Mouse (Mus musculus): ENCODE data around the gene Sccpdh. TPM values are rescaled to one million over a fixed set of nuclear protein-coding genes. Genes with fewer than 3 reads are reported as not detected.

Sccpdh gene
- polyA plus RNA-seq (2015; fragmentation: Nextera tagmentation; extraction: Ambion mirVana): 39.0 and 41.3 TPM in 2 replicates

DNA sequence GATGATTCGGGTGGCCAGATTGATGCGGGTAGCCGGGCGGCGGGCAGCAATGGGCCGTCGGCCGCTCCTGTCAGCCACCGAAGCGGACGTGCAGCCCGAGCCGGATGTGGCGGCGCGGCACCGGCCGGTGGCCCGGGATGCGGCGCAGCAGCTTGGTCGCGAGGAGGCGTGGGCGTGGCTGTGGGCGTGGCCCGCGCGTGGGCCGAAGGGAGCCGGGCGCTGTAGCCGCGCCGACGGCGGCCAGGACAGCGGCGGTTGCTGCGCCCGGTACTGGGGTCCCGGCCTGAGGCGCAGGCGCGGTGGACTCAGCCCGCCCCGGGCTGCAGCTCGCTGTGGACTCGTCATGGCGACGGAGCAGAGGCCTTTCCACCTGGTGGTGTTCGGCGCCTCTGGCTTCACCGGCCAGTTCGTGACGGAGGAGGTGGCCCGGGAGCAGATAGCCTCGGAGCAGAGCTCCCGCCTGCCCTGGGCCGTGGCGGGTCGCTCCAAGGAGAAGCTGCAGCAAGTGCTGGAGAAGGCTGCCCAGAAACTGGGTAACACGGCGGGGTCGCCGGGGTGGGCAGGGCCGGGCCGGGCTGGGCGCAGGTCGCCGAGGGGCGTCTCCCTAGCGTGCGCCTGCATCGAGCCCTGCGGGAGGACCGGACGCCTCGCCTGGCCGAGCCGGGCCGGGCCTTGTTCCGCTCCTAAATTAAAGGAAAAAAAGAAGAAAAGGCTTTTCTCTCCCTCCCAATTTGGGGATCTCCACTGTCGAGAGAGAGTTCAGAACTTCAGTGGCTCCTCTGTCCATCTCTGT, at the start of gene Sccpdh:
Sccpdh (plus strand) TSS at position 198 of the 793 bp plus-strand sequence.
- Histone ChIP-seq H3K9me3 (ENCODE audit: control insufficient read depth, low read length) (no peaks in the 10 kb centered on the region), H3K27me3 (ENCODE audit: control insufficient read depth, insufficient read depth, low read length) (no peaks in the 10 kb centered on the region), H3K4me3 (ENCODE audit: low read depth, low read length) (peak within 1 kb of the TSS; percentile 84), H3K9ac (ENCODE audit: low read length) (peak within 1 kb of the TSS; percentile 80), H3K4me2 (replicated peaks; ENCODE audit: low read depth) (peak within 1 kb of the TSS; percentile 95), H3K4me1 (replicated peaks; ENCODE audit: control insufficient read depth, insufficient read depth) (no peaks in the 10 kb centered on the region), H3K27ac (replicated peaks) (peak within 1 kb of the TSS; percentile 80), H3K36me3 (ENCODE audit: control insufficient read depth, insufficient read depth, low read length) (no peaks in the 10 kb centered on the region)
- WGBS: under 1% methylated on average over 54 of the region's 84 CpGs
- DNase-seq (ENCODE audit: low spot score) (peak; percentile 90), ATAC-seq (ENCODE audit: low FRiP score, low TSS enrichment) (peak; percentile 95)
- TF ChIP-seq EP300 (optimal IDR thresholded peaks at IDR 0.05) (no peak), CTCF (IDR thresholded peaks at IDR 0.05; ENCODE audit: low read depth) (peak; percentile 10; the same call in 1 of the 2 replicates)

DNA sequence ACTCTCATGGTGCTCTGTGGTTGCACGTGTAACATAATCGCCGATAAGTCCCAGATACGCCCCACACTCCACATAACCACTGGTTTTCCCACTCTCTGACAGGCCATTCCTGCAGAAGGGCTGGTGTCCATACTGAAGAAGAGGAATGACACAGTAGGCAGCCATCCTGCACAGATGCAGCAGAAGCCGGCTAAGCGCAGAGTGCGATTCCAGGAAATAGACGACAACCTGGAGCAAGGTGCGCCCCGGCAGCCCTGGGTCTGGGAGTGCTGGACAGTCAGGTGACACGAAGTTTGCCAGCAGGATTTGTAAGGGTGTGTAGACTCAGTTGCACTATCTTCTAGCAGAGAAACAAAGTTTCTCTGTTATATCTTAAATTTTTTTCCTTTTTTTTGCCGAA, 45.3 kb upstream of the Sccpdh start:
- H3K9ac ChIP-seq (ENCODE audit: low read length): no peak overlapping the region
- H3K9me3 ChIP-seq (ENCODE audit: control insufficient read depth, low read length): no peaks in the 10 kb centered on the region
- no peaks in the 10 kb centered on the region; the same call in none of the 2 replicates for H3K36me3 ChIP-seq (ENCODE audit: control insufficient read depth, insufficient read depth, low read length)
- no peak overlapping the region for H3K27ac ChIP-seq (replicated peaks)
- 93% methylated on average over 12 of the region's 12 CpGs for WGBS
- no peaks in the 10 kb centered on the region for H3K27me3 ChIP-seq (ENCODE audit: control insufficient read depth, insufficient read depth, low read length)
- TF ChIP-seq CTCF (IDR thresholded peaks at IDR 0.05; ENCODE audit: low read depth) (no peak), EP300 (optimal IDR thresholded peaks at IDR 0.05) (no peak)
- H3K4me1 ChIP-seq (replicated peaks; ENCODE audit: control insufficient read depth, insufficient read depth): no peaks in the 10 kb centered on the region
- ATAC-seq (ENCODE audit: low FRiP score, low TSS enrichment): no peak
- no peak overlapping the region for H3K4me3 ChIP-seq (ENCODE audit: low read depth, low read length)
- DNase-seq (ENCODE audit: low spot score): no peak
- no peak overlapping the region for H3K4me2 ChIP-seq (replicated peaks; ENCODE audit: low read depth)

DNA sequence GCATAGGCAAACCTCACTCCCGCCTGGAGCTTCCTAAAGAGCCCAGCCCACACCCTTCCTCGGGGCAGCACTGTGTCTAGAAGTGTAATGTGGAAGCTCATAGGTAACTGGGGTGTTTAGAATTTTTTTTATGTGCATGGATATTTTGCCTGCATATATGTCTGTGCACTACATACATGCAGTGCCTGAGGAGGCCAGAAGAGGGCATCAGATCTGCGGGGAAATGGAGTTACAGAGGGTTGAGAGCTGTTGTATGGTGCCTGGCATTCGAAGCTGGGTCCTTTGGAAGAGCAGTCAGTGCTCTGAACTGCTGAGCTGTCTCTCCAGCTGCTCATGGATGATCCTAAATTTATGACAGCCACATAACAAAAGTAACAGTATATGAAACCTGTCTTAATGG, 44.4 kb upstream of the Sccpdh start:
- Histone ChIP-seq H3K4me2 (replicated peaks; ENCODE audit: low read depth) (no peak overlapping the region), H3K36me3 (ENCODE audit: control insufficient read depth, insufficient read depth, low read length) (no peaks in the 10 kb centered on the region; the same call in 1 of the 2 replicates), H3K4me3 (ENCODE audit: low read depth, low read length) (no peak overlapping the region), H3K27ac (replicated peaks) (no peak overlapping the region), H3K9me3 (ENCODE audit: control insufficient read depth, low read length) (no peaks in the 10 kb centered on the region), H3K4me1 (replicated peaks; ENCODE audit: control insufficient read depth, insufficient read depth) (no peaks in the 10 kb centered on the region), H3K9ac (ENCODE audit: low read length) (no peak overlapping the region), H3K27me3 (ENCODE audit: control insufficient read depth, insufficient read depth, low read length) (no peaks in the 10 kb centered on the region)
- no peak for ATAC-seq (ENCODE audit: low FRiP score, low TSS enrichment)
- 59% methylated on average over 4 of the region's 4 CpGs for WGBS
- TF ChIP-seq EP300 (optimal IDR thresholded peaks at IDR 0.05): no peak
- peak; percentile 76 for TF ChIP-seq CTCF (IDR thresholded peaks at IDR 0.05; ENCODE audit: low read depth)
- peak; percentile 49 for DNase-seq (ENCODE audit: low spot score)

DNA sequence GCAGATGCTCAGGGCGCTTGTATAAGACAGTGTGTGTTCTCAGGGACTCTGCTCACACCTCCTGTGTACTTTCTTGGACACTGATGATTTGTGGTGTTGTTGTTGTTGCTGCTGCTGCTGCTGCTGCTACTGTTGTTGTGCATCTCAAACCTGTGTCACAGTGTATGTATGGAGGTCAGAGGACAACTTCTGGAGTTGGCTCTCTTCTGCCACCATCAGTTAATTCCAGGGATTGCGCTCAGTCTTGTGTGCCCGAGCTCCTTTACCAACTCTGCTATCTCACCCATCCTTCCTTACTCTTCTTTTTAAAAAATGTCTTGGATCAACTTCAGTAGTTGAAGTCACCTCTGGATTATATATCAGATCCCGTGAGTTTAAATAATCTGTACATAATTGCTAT, 43.7 kb upstream of the Sccpdh start:
- H3K27me3 ChIP-seq (ENCODE audit: control insufficient read depth, insufficient read depth, low read length): no peaks in the 10 kb centered on the region
- no peaks in the 10 kb centered on the region; the same call in 1 of the 2 replicates for H3K36me3 ChIP-seq (ENCODE audit: control insufficient read depth, insufficient read depth, low read length)
- peak; percentile 66 for DNase-seq (ENCODE audit: low spot score)
- no peaks in the 10 kb centered on the region for H3K9me3 ChIP-seq (ENCODE audit: control insufficient read depth, low read length)
- peak; percentile 81 for TF ChIP-seq CTCF (IDR thresholded peaks at IDR 0.05; ENCODE audit: low read depth)
- TF ChIP-seq EP300 (optimal IDR thresholded peaks at IDR 0.05): no peak
- H3K4me1 ChIP-seq (replicated peaks; ENCODE audit: control insufficient read depth, insufficient read depth): no peaks in the 10 kb centered on the region
- no peak for ATAC-seq (ENCODE audit: low FRiP score, low TSS enrichment)
- WGBS: 66% methylated on average over 4 of the region's 4 CpGs
- H3K9ac ChIP-seq (ENCODE audit: low read length): no peak overlapping the region
- no peak overlapping the region for H3K4me3 ChIP-seq (ENCODE audit: low read depth, low read length)
- H3K4me2 ChIP-seq (replicated peaks; ENCODE audit: low read depth): no peak overlapping the region
- H3K27ac ChIP-seq (replicated peaks): no peak overlapping the region

DNA sequence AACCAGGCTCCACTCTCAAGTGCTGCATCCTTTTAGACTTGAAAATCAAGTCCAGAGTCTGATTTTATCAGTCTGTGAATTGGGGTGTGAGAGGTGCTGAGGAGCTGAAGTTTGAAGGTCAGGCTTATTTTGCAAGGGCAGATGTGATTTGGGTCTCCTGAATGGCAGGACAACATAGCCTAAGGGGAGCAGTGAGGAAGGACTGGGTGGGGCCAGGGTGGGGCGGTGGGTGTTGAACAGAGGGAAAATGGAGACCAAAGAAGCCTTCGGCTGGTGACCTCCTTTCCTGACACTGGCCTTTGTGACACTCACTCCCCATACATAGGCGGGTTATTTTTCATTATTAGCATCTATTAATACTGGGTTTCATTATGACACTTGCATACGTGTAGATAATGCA, 40.2 kb upstream of the Sccpdh start:
- no peaks in the 10 kb centered on the region for H3K27me3 ChIP-seq (ENCODE audit: control insufficient read depth, insufficient read depth, low read length)
- H3K4me3 ChIP-seq (ENCODE audit: low read depth, low read length): no peak overlapping the region
- no peaks in the 10 kb centered on the region for H3K9me3 ChIP-seq (ENCODE audit: control insufficient read depth, low read length)
- H3K27ac ChIP-seq (replicated peaks): no peak overlapping the region
- DNase-seq (ENCODE audit: low spot score) (no peak), ATAC-seq (ENCODE audit: low FRiP score, low TSS enrichment) (no peak)
- no peak overlapping the region for H3K4me2 ChIP-seq (replicated peaks; ENCODE audit: low read depth)
- H3K36me3 ChIP-seq (ENCODE audit: control insufficient read depth, insufficient read depth, low read length): no peaks in the 10 kb centered on the region; the same call in 1 of the 2 replicates
- 83% methylated on average over 4 of the region's 4 CpGs for WGBS
- H3K4me1 ChIP-seq (replicated peaks; ENCODE audit: control insufficient read depth, insufficient read depth): no peaks in the 10 kb centered on the region
- no peak overlapping the region for H3K9ac ChIP-seq (ENCODE audit: low read length)
- TF ChIP-seq EP300 (optimal IDR thresholded peaks at IDR 0.05) (no peak), CTCF (IDR thresholded peaks at IDR 0.05; ENCODE audit: low read depth) (no peak)

All from stomach, postnatal 0 days (tissue).